Mouse (Mus musculus) left cerebral cortex, postnatal 14 days (tissue): ENCODE data around the gene Crybb2. TPM values are rescaled to one million over a fixed set of nuclear protein-coding genes. Genes with fewer than 3 reads are reported as not detected.

Source experiments
- DNase-seq, 2 experiments: peaks; one replicate each; pipeline ENCODE4 v3.0.0; 2021 to 2022; ENCODE audit warnings: low spot score in 2 of 2, mixed read lengths in 1 of 2
- intact Hi-C: fragments of 180-260 bp; cut with DNase I; formaldehyde crosslinking; loops from one replicate; pipeline ENCODE4 v1.15.1; 2025
- total RNA-seq, 2 experiments: library from RNA; stranded (reverse); gene quantifications; 2 replicates each; pipeline ENCODE4 v1.2.3; 2021

The Crybb2 gene
- total RNA-seq, 2 experiments from 2014 or later, result not detected

DNA sequence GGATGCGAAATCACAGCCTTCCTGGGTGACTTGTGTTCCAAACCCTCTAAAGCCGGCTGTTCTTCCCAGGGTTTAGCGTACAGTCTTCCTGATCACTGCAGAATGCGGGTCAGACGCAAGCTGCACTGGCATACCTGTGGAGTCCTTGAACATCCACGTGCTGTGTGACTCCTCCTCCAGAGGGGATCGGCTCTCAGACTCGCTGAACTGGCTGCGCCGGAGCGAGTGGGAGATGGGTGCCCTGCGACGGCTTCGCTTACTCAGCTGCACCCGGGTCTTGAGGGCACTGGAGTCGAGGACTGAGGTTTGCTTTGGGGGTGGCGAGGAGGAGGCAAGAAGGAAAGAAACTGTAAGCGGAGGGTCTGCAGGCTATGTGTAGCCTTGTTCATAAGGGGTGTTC, 25.5 kb upstream of the Crybb2 start:
- intact Hi-C loops, result loop anchor here (5.0 kb wide), 1 partner anchor 77 kb away; no protein-coding TSS in a partner anchor

DNA sequence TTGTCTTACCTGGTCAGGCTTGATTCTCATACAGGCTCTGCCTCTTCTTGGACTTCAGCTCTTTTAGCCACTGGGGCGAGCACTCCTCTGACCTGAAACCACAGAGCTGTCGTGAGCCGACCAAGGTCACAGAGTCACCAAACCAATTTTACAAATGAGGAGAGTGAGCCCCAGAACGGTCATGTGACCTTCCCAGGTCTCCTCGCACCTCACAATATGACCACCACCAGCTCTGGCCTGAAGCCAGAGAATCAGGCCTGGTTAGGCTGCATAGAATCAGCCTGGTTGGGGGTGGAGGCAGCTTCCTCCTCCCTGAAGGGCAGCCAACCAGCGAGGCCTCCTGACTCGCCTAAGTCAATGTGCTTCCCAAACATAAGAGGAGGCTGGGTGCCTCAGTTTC, 22.5 kb upstream of the Crybb2 start:
- no peak for DNase-seq
- intact Hi-C loops, result no loop called here

More for the DNA sequence above, 25.5 kb upstream of the Crybb2 start:
- DNase-seq, result no peak

DNA sequence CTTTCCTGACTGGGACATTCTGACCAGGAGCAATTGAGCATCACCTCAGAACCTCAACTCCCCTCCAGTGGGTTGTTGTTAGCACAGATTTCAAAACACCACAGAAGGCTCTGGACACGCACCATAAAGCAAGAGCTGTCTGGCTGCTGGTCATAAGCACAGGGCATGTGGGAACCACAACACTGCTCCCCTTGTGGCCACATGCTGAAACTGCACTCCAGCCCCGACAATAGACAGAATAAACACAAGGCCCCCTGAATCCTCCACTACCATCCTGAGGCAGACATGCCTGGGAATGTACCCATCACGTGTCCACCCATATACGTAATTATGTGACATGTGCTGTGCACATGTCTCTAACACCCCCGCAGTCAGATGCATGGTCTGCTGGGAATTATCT, 21.2 kb upstream of the Crybb2 start:
- DNase-seq, result peak; percentile 66 to 89

DNA sequence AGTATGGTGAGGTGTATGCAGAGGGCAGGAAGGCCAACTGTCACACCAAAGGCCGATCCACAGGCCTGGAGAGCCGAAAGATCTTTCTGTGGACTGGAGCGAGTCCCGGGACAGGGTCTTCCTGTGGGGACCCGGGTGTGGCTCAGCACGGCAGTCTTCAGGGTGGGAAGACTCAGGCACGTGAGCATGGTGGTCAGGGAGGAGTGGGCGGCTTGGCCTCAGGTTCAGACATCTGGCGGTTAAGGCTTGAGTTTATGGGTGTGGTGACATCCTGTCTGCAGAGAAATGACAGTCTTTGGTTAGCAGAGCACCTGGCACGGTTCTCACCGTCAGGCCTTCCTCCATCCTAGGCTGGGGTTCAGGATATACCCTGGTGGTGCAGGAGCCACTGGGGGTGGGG, 20.8 kb upstream of the Crybb2 start:
- intact Hi-C loops, result no loop called here

More for the DNA sequence above, 21.2 kb upstream of the Crybb2 start:
- intact Hi-C loops, result no loop called here

DNA sequence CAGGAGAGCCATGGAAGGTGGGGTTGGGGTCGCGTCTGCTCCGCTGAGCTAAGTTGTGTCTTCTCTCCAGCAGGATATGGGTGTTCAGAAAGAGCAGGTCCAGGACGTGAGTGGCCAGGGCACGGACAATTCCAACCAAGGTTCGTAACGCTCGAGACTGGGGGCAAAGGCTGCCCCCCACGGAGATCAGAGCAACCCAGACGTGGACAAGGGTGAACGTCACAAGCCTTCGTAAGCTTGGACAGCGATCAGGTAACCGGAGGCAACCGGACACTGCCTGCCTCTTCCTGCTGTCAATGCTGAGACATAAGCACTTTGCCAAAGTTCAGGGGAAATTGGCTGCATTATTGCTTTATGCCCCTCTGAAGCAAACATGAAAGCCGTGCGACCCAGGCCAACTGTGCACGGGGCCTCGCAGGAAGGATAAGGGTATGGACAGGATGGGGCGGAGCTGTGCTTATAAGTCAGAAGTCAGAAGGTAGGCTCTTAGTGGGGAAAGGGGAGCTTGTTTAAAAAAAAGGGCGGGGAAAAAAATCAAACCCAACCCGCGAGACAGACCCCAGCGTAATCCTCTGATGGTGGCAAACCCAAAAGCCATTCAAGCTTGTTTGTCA, 20.3 kb upstream of the Crybb2 start:
- DNase-seq, result no peak
- intact Hi-C loops, result no loop called here

More for the DNA sequence above, 20.8 kb upstream of the Crybb2 start:
- no peak for DNase-seq

DNA sequence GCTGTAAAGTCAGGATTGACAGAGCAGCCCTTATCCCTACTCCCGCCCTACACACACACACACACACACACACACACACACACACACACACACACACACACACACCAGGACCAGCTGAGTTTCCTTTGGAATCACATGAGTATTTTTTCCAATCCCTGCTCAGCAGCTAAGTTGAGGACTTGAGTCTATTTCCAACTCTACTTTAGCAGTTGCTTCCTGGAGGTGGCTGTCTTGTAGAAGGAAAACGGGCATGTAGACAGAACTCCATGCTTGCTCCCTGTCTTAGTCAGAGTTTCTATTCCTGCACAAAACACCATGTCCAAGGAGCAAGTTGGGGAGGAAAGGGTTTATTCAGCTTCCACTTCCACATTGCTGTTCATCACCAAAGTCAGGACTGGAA, 17.5 kb upstream of the Crybb2 start:
- intact Hi-C loops, result no loop called here
- no peak for DNase-seq

DNA sequence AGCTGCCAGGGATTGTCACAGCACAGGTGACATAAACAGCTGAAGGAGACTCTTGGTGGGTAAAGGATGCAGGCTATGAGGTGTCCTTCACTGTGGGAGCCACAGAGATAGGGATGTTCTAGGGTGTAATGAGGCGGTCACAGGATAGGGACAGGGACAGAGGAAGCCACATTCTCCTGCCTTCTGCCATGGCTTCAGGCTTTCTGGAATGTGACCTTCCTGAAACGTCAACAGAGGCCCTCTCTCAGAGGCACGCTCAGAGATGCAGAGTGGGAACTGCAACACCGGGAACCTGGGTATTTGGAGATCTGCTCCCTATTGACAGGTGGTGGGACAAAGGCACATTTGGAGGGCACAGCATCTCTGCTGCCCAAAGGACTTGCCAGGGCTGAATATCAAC, 17.1 kb upstream of the Crybb2 start:
- no peak for DNase-seq
- intact Hi-C loops, result no loop called here

DNA sequence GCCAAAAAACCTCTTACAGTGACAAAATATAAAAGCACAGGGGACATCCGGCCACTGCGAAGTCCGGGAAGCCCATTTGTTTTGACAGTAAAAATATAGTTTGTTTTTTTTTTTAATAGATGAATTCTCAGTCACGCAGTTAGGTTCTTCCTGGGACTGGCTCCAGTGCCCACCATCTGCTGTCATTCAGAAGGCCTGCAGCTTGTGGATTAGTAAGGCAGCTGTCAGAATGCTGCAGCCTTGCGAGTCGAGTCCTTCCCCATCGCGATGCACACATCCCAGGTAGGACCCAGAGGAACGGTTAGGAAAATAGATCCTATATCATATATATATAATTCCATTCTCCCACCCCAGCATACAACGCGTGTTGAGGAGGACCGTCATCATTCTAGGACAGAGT, 16.5 kb upstream of the Crybb2 start:
- intact Hi-C loops, result no loop called here
- peak in 1 of 2 experiments; percentile 48 for DNase-seq

DNA sequence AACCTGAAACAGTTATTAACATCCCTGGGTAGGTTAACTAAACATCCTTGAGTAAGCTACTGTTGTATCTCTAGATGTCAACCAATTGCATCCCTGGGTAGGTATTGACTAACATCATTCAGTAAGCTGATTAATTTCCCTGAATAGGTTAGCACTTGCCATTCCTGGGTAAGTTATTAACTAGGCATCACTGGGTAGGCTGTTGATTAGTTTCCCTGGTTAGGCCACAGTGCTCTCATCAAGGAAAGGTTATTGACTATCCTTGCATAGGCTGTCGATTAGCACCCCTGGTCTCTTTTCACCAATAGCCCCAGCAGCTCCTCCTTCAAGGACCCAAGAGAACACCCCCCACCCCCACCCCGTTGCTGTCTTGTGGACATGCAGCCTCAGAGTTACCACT, 16.0 kb upstream of the Crybb2 start:
- no peak for DNase-seq
- intact Hi-C loops, result no loop called here

DNA sequence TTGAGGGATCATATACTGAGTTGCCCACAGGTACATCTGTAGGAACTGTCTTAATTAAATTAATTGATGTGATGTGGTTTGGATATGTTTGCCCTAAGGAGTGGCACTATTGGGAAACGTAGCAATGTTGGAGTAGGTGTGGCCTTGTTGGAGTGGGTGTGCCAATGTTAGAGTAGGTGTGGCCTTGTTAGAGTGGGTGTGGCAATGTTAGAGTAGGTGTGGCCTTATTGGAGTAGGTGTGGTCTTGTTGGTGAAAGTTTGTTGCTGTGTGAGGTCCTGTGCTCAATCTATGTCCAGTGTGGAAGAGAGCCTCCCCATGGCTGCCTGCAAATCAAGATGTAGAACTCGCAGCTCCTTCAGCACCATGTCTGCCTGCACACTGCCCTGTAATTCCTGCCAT, 14.4 kb upstream of the Crybb2 start:
- no peak for DNase-seq
- intact Hi-C loops, result no loop called here

DNA sequence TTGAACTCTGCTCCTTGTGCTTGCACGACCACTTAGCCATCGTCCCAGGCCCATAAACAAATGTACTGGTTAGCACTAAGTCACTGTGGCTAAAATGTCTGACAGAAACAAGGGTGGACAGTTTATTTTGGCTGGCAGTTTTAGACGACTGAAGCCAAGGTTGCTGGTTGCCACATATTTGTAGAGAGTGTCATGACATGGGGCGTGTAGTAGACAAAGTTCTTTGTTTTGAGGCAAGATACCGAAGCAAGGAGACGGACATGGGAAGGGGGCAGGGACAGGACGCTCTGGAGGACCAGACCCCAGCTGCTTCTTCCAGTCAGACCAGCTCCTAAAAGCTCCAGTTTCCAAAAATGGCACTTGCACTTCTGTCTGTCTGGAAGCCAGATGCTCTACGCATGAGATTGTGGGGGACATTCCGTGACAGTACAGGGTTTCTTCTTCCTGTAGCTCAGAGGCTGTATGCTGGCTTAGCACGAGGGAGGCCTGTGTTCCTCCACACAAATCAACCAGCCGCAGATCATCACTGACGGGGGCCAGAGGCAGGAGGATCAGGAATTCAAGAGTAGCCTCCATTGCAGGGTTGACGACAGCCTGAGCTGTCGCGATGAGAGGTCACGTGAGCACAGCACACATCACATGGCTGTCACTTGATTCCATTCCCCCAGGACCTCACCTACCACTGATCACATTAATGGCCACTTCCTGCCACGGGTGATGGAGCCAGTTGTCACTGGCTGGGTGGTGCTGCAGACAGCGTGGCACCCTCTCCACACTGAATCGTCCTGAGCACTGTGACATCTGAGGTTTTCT, 12.6 kb upstream of the Crybb2 start:
- peak; percentile 35 to 68 for DNase-seq
- intact Hi-C loops, result no loop called here

DNA sequence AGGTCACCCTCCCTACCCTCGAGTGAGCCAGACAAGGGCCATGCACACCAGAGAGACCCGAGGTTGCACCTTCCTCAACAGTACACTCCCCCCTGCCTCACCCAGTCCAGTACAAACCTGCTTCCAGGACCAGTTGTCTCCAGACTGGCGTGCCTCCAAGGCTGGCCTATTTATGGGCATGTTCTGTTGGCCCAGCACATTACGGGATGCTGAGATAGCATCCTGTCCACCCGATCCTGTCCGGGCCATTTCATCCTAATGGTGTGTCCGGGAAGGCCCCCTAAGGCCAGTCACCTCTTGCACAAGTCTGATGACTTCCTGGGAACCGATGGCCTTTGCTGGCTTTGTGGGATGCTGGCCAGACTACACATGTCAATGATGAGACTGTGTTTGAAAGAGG, 11.5 kb upstream of the Crybb2 start, which contains the start of gene Crybb3:
Gene Crybb3, minus strand, starts transcription at position 146 of the 400 bp plus-strand sequence.
- peak in 1 of 2 experiments; percentile 42 for DNase-seq
- intact Hi-C loops, result no loop called here

DNA sequence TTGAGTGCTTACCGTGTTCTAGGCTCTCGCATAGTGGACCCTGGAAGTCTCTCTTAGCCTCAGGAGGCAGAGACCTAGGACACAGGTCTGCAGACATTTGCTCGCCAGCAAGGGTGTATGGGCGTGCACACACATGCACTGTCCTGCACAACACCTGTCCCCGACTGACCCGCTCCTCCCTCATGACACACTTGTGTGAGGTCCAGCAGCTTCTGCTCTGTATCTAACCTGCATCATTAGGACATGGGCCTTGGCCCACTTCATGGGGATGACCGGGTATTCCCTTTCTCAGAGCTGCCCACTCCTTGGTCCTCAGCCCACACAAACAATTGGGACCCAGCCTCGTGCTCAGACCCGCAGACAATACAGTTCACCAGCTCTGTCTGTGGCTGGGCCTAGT, 11.1 kb upstream of the Crybb2 start:
- no peak for DNase-seq
- intact Hi-C loops, result no loop called here

DNA sequence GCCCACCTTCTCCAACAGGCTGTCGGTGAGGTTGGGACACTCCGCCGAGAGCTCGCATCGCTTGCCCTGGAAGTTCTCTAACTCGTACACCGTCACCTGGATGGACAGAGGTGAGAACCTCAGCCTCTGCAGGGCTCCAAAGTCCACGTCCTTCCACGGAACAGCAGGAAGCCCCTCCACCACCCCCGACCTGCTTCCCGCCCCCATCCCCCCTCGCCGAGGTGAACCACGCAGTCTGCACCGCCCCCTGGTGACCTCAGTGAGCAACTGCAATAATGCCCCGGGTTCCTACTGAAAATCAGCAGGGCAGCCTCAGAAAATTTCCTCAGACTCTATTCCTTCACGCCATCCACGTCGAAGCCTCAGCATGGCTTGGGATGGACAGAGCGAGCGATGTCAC, 9.9 kb upstream of the Crybb2 start:
- DNase-seq, result peak in 1 of 2 experiments; percentile 65
- intact Hi-C loops, result loop anchor here (10.0 kb wide), 1 partner anchor 625 kb away; no protein-coding TSS in a partner anchor

DNA sequence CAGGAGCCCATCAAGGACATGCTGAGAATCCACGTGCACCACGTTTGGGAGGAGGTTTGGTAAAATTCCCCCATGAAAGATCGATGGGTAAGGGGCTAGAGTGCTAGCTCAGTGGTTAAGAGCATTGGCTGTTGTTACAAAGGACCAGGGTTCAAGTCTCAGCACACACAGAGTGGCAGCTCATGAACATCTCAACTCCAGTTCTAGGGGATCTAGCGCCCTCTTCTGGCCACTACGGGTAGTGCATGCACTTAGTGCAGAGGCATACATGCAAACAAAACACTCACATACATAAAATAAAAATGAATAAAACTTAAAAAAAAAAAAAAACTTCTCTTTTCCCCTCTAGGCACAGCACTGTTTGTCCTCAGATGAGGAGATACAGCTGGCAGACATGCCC, 8.8 kb upstream of the Crybb2 start:
- DNase-seq, result no peak
- intact Hi-C loops, result loop anchor here (10.0 kb wide), 1 partner anchor 624 kb away; no protein-coding TSS in a partner anchor

DNA sequence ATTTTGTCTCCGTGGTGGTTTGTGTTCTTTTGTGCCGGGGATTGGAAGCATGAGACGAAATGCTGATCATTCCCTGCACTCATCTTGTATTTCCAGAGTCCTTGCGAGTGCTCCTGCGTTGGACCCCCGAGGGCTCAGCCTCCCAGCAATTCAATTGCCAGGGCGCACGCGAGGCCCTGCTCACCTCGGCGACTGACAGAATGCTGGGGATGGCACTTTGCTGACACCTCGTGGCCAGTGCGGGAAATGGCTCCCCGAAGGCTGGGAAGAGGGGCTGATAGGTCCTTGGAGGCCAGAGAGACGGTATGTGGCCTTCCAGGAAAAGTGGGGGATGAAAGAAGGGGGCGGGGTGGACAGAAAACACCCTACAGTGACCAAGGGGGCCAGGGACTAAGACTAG, 15.6 kb downstream of the Crybb2 start:
- intact Hi-C loops, result loop anchor here (1.0 to 10.0 kb wide), 2 partner anchors 183 to 620 kb away; no protein-coding TSS in a partner anchor

DNA sequence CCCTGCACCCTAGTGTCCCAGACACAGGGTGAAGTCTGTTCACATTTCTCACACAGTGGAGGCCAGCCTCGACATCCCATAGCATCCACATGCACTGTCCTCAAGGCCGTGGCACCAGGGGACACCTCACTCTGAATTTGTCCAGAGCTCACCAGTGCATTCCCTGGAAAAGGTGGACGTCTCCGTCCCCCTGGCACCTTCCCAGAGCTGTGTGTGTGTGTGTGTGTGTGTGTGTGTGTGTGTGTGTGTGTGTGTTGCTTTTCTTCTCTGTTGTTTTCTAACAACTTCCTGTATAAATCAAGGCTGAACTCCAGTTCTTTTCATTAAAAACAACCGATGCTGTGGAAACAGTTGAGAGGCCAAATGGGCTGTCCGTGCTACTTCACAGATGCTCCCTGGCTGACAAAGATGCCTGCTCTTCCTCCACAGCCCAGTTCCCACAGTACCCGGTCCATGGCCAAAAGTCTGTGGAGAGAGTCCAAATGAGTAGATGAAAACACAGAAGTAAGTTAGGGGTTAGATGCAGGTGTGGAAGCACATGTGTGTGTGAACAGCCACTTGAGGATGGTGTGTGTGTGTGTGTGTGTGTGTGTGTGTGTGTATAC, 19.2 kb downstream of the Crybb2 start:
- no peak for DNase-seq
- intact Hi-C loops, result loop anchor here (10.0 kb wide), 1 partner anchor 616 kb away; no protein-coding TSS in a partner anchor

More for the DNA sequence above, 15.6 kb downstream of the Crybb2 start:
- DNase-seq, result peak; percentile 78 to 87

DNA sequence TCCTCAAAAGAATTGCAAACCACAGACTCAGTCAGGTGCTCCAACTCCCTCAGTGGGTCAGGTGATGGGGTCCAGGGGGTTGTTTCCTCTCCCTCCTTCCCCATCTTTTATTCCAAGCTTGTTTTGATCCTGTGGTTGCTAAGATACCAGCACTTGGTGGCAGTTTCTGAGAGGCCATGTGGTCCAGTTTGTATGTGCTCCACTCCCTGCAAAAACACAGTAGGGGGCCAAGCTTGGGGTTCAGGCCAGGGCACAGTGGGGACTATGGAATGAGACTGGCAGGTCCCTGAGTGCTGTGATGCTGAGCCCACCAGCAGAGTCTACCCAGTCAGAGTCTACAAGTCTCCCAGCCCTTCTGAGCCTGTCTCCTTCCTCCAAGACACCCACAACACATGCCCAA, 20.0 kb downstream of the Crybb2 start:
- DNase-seq, result peak in 1 of 2 experiments; percentile 58
- intact Hi-C loops, result loop anchor here (5.0 to 10.0 kb wide), 2 partner anchors 98 to 615 kb away; no protein-coding TSS in a partner anchor

DNA sequence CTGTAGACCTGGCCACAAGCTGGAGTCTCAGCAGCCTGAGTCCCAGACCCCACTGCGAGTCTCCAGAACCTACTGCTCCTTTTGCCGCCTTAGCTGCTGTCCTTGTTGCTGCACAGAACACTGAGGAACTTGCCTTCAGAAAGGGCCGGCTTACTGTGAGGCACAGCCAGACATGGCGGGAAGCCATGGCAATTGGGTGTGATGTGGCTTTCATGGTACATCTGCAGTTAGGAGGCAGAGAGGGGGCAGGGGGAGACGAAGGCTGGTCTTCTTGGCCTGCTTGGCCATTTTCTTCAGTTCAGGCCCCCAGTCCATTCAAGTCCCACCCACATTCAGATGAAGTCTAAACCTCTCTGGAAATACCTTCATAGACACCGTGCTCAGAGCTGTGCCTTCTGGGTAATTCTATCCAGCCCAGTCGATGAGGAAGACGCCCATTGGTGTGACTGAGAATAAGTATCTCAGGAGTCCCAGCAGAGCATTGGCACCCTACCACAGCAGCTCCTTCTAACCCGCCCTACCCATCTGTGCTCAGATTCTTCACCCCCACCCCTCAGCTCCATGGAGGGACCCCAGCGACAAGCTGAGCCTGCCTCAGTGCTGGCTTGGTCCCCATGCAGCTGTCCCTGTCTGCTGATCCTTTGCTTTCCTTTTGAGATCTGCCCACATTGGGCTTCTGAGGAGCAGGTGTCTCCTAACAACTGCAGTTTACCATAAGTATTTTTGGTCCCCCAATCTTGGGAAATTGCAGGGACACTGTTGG, 24.2 kb downstream of the Crybb2 start:
- intact Hi-C loops, result loop anchor here (5.0 kb wide), 1 partner anchor 93 kb away; no protein-coding TSS in a partner anchor
- DNase-seq, result peak; percentile 50 to 76
